ENCODE assay signal across 10 mouse cellular contexts in genomic region chr7:135713326-135713725, GRCm38 (mm10). TPM values are rescaled to one million over a fixed set of nuclear protein-coding genes. Genes with fewer than 3 reads are reported as not detected.
DNase-seq lines count a peak whose midpoint lies in the region; ATAC-seq and TF ChIP-seq lines count a peak whose summit lies in the region.
"Had no signal": no experiment of that assay in that cellular context is flagged by ENCODE, and none has a peak within 500 bp of the region (broad histone marks: within the 10 kb centered on the region; RNA-seq: fewer than 3 reads in every experiment).

No protein-coding gene starts in this region.

- no peak for DNase-seq in lung, embryonic 14.5 days
- DNase-seq in lung, postnatal 25 days (ENCODE audit: low spot score), result no peak
- no peak for DNase-seq in midbrain, embryonic 14.5 days
- no peak for DNase-seq in spleen, adult 18-20 months
- no peak for DNase-seq in urinary bladder, adult 18-20 months (ENCODE audit: low spot score in 2 of 2)
- DNase-seq in cerebellum, postnatal 36 days, result no peak
- DNase-seq: cerebellum, postnatal 25 days; lung, adult 18-20 months had no signal

- H3K27me3 ChIP-seq in lung, embryonic 14.5 days (ENCODE audit: insufficient read depth, low read length), result no peaks in the 10 kb centered on the region
- no peaks in the 10 kb centered on the region for H3K27me3 ChIP-seq in embryonic facial prominence, embryonic 13.5 days
- 0 out of 2 replicates have a peak, but pooled peaks cover 4% of the 10 kb centered on the region for H3K27me3 ChIP-seq in hindbrain, embryonic 15.5 days
- no peaks in the 10 kb centered on the region for H3K27me3 ChIP-seq in midbrain, embryonic 14.5 days (ENCODE audit: control insufficient read depth, insufficient read depth, low read length)

- H3K27ac ChIP-seq in lung, embryonic 14.5 days (ENCODE audit: low read depth), result no peak overlapping the region
- no peak overlapping the region for H3K27ac ChIP-seq in embryonic facial prominence, embryonic 13.5 days
- no peak overlapping the region for H3K27ac ChIP-seq in hindbrain, embryonic 15.5 days (replicated peaks)
- no peak overlapping the region for H3K27ac ChIP-seq in midbrain, embryonic 14.5 days (replicated peaks; ENCODE audit: low read depth, low read length)

- H3K4me1 ChIP-seq in lung, embryonic 14.5 days (ENCODE audit: insufficient read depth), result peaks cover 6% of the 10 kb centered on the region; the same call in 1 of the 2 replicates
- peaks cover 27% of the 10 kb centered on the region for H3K4me1 ChIP-seq in embryonic facial prominence, embryonic 13.5 days
- H3K4me1 ChIP-seq in hindbrain, embryonic 15.5 days (replicated peaks), result peaks cover 10% of the 10 kb centered on the region
- H3K4me1 ChIP-seq in midbrain, embryonic 14.5 days (ENCODE audit: control insufficient read depth, insufficient read depth, low read length), result 0 out of 2 replicates have a peak, but pooled peaks cover 4% of the 10 kb centered on the region

- TF ChIP-seq CTCF in lung, embryonic 14.5 days (IDR thresholded peaks at IDR 0.05; ENCODE audit: low read depth), result no peak

- 75% methylated on average over 8 of the region's 8 CpGs for WGBS in lung, embryonic 14.5 days
- 72% methylated on average over 8 of the region's 8 CpGs for WGBS in embryonic facial prominence, embryonic 13.5 days
- 76% methylated on average over 8 of the region's 8 CpGs for WGBS in hindbrain, embryonic 15.5 days
- WGBS in midbrain, embryonic 14.5 days, result 65% methylated on average over 8 of the region's 8 CpGs

- no peak for ATAC-seq in lung, embryonic 14.5 days (ENCODE audit: insufficient read depth)
- no peak for ATAC-seq in embryonic facial prominence, embryonic 13.5 days (ENCODE audit: insufficient number of reproducible peaks, insufficient read depth, low FRiP score, low TSS enrichment, low read depth)
- no peak for ATAC-seq in hindbrain, embryonic 15.5 days (ENCODE audit: low FRiP score, low read depth)
- no peak for ATAC-seq in midbrain, embryonic 14.5 days (ENCODE audit: low FRiP score, low TSS enrichment)

- H3K4me2 ChIP-seq in lung, embryonic 14.5 days, result peak overlapping the region; percentile 83
- H3K4me2 ChIP-seq in embryonic facial prominence, embryonic 13.5 days, result peak overlapping the region; percentile 80
- H3K4me2 ChIP-seq in hindbrain, embryonic 15.5 days, result peak overlapping the region; percentile 3; the same call in 1 of the 2 replicates
- H3K4me2 ChIP-seq in midbrain, embryonic 14.5 days (ENCODE audit: low read length), result peak overlapping the region; percentile 27

- H3K4me3 ChIP-seq in lung, embryonic 14.5 days (ENCODE audit: low read depth, low read length), result peak overlapping the region; percentile 94
- H3K4me3 ChIP-seq in embryonic facial prominence, embryonic 13.5 days, result peak overlapping the region; percentile 91
- no peak overlapping the region for H3K4me3 ChIP-seq in hindbrain, embryonic 15.5 days
- H3K4me3 ChIP-seq in midbrain, embryonic 14.5 days (replicated peaks; ENCODE audit: low read depth, low read length), result no peak overlapping the region

- H3K9me3 ChIP-seq in lung, embryonic 14.5 days (ENCODE audit: low read depth, low read length), result no peaks in the 10 kb centered on the region
- no peaks in the 10 kb centered on the region for H3K9me3 ChIP-seq in embryonic facial prominence, embryonic 13.5 days
- H3K9me3 ChIP-seq in hindbrain, embryonic 15.5 days, result no peaks in the 10 kb centered on the region
- no peaks in the 10 kb centered on the region for H3K9me3 ChIP-seq in midbrain, embryonic 14.5 days (ENCODE audit: control insufficient read depth, low read length)

- H3K9ac ChIP-seq in lung, embryonic 14.5 days, result 0 out of 2 replicates have a peak overlapping the region, but pooled peaks have one; percentile 3
- H3K9ac ChIP-seq in embryonic facial prominence, embryonic 13.5 days, result no peak overlapping the region
- no peak overlapping the region for H3K9ac ChIP-seq in hindbrain, embryonic 15.5 days
- no peak overlapping the region for H3K9ac ChIP-seq in midbrain, embryonic 14.5 days (replicated peaks; ENCODE audit: low read length)

- H3K36me3 ChIP-seq in lung, embryonic 14.5 days (ENCODE audit: insufficient read depth), result peaks cover 34% of the 10 kb centered on the region
- H3K36me3 ChIP-seq in embryonic facial prominence, embryonic 13.5 days, result peaks cover 23% of the 10 kb centered on the region
- H3K36me3 ChIP-seq in hindbrain, embryonic 15.5 days, result no peaks in the 10 kb centered on the region
- H3K36me3 ChIP-seq in midbrain, embryonic 14.5 days (ENCODE audit: control insufficient read depth, insufficient read depth, low read length), result no peaks in the 10 kb centered on the region

RNA-seq across cellular contexts. Expression of gene Mki67, which starts 2.8 kb away (rescaled TPM):
- 80.7 and 81.1 TPM in 2 replicates for polyA plus RNA-seq in lung, embryonic 14.5 days (2014; fragmentation: Nextera tagmentation; extraction: Ambion mirVana)
- 47.3 and 48.4 TPM in 2 replicates for polyA plus RNA-seq in embryonic facial prominence, embryonic 13.5 days (2015; fragmentation: Nextera tagmentation; extraction: Ambion mirVana)
- polyA plus RNA-seq in hindbrain, embryonic 15.5 days (2015; fragmentation: Nextera tagmentation; extraction: Ambion mirVana), result 6.4 and 10.0 TPM in 2 replicates
- 6.4 and 12.5 TPM in 2 replicates for polyA plus RNA-seq in midbrain, embryonic 14.5 days (2014; fragmentation: Nextera tagmentation; extraction: Ambion mirVana)

Comparison
In these comparisons a context has a peak if more than half of its experiments do, and no peak if none do; other contexts are left out.
1. H3K4me2 ChIP-seq: peak in every context shown above with its lines; median percentile 83 in lung, embryonic 14.5 days; 80 in embryonic facial prominence, embryonic 13.5 days; 27 in midbrain, embryonic 14.5 days; 3 in hindbrain, embryonic 15.5 days.
2. H3K4me3 ChIP-seq: peak in lung, embryonic 14.5 days (single experiment) and embryonic facial prominence, embryonic 13.5 days (single experiment); none in hindbrain, embryonic 15.5 days (single experiment) and midbrain, embryonic 14.5 days (single experiment).